Mouse (Mus musculus) left cerebral cortex, postnatal 25 days (tissue): ENCODE measurements around the gene Fam122a. TPM values are rescaled to one million over a fixed set of nuclear protein-coding genes. Genes with fewer than 3 reads are reported as not detected.
A peak's percentile ranks its signal among the peaks of the same experiment; 100 is the strongest.

Experiments used
- DNase-seq, 2 experiments: peaks; one replicate each; pipeline ENCODE4 v3.0.0; 2022; ENCODE audit warnings: low spot score in 2 of 2, mixed read lengths in 1 of 2
- intact Hi-C: fragments of 180-260 bp; cut with DNase I; formaldehyde crosslinking; loops from one replicate; pipeline ENCODE4 v1.15.1; 2025
- total RNA-seq, 2 experiments: library from RNA; stranded (reverse); gene quantifications; 2 replicates each; pipeline ENCODE4 v1.2.3; 2021

Fam122a gene
- total RNA-seq, 2 experiments from 2014 or later, result 28.2 to 30.9 TPM

GRCm38 (mm10) chr19:24493887-24494286, 16.7 kb upstream of the Fam122a start:
- no peak for DNase-seq

GRCm38 (mm10) chr19:24491824-24492223, 14.7 kb upstream of the Fam122a start:
- no peak for DNase-seq
- intact Hi-C loops, result no loop called here

More at GRCm38 (mm10) chr19:24493887-24494286, 16.7 kb upstream of the Fam122a start:
- intact Hi-C loops, result no loop called here

GRCm38 (mm10) chr19:24490275-24490674, 13.1 kb upstream of the Fam122a start:
- intact Hi-C loops, result no loop called here

GRCm38 (mm10) chr19:24486433-24487296, 9.5 kb upstream of the Fam122a start:
- intact Hi-C loops, result no loop called here

More at GRCm38 (mm10) chr19:24490275-24490674, 13.1 kb upstream of the Fam122a start:
- no peak for DNase-seq

GRCm38 (mm10) chr19:24484612-24485194, 7.5 kb upstream of the Fam122a start:
- intact Hi-C loops, result no loop called here
- DNase-seq, result no peak

More at GRCm38 (mm10) chr19:24486433-24487296, 9.5 kb upstream of the Fam122a start:
- DNase-seq, result no peak

GRCm38 (mm10) chr19:24480916-24481315, 3.8 kb upstream of the Fam122a start:
- DNase-seq, result no peak
- intact Hi-C loops, result no loop called here

- DNase-seq, result peak in 1 of 2 experiments; percentile 24
- intact Hi-C loops, result loop anchor here (1.0 to 2.0 kb wide), 3 partner anchors 80 to 176 kb away; no protein-coding TSS in a partner anchor
Observed at GRCm38 (mm10) chr19:24476461-24476860, 695 bp downstream of the Fam122a start.

GRCm38 (mm10) chr19:24475281-24475680, 1.9 kb downstream of the Fam122a start:
- intact Hi-C loops, result no loop called here
- no peak for DNase-seq

GRCm38 (mm10) chr19:24472512-24472911, 4.6 kb downstream of the Fam122a start:
- intact Hi-C loops, result no loop called here
- no peak for DNase-seq

- DNase-seq, result no peak
- intact Hi-C loops, result no loop called here
Observed at GRCm38 (mm10) chr19:24471538-24471937, 5.6 kb downstream of the Fam122a start.

- intact Hi-C loops, result no loop called here
- no peak for DNase-seq
Observed at GRCm38 (mm10) chr19:24469216-24469615, 7.9 kb downstream of the Fam122a start.

GRCm38 (mm10) chr19:24468616-24469015, 8.5 kb downstream of the Fam122a start:
- no peak for DNase-seq
- intact Hi-C loops, result no loop called here

- DNase-seq, result no peak
- intact Hi-C loops, result no loop called here
Observed at GRCm38 (mm10) chr19:24463011-24463410, 14.1 kb downstream of the Fam122a start.

- intact Hi-C loops, result no loop called here
- peak; percentile 36 to 71 for DNase-seq
Observed at GRCm38 (mm10) chr19:24456591-24457231, 20.4 kb downstream of the Fam122a start.

GRCm38 (mm10) chr19:24455249-24455960, 21.8 kb downstream of the Fam122a start:
- no peak for DNase-seq
- intact Hi-C loops, result no loop called here

- intact Hi-C loops, result no loop called here
- no peak for DNase-seq
Observed at GRCm38 (mm10) chr19:24454451-24454850, 22.7 kb downstream of the Fam122a start.

- intact Hi-C loops, result no loop called here
- peak; percentile 23 to 28 for DNase-seq
Observed at GRCm38 (mm10) chr19:24453379-24453778, 23.8 kb downstream of the Fam122a start.

- peak in 1 of 2 experiments; percentile 14 for DNase-seq
Observed at GRCm38 (mm10) chr19:24452441-24452898, 24.7 kb downstream of the Fam122a start.

GRCm38 (mm10) chr19:24451626-24452025, 25.5 kb downstream of the Fam122a start:
- intact Hi-C loops, result no loop called here
- DNase-seq, result no peak

More at GRCm38 (mm10) chr19:24452441-24452898, 24.7 kb downstream of the Fam122a start:
- intact Hi-C loops, result no loop called here
